Mouse (Mus musculus) limb, embryonic 14.5 days (tissue): Measurements from ENCODE around the gene Kcng1. TPM values are rescaled to one million over a fixed set of nuclear protein-coding genes. Genes with fewer than 3 reads are reported as not detected.
A peak's percentile ranks its signal among the peaks of the same experiment; 100 is the strongest.

Experiments used
- ATAC-seq: fragments of 200-750 bp; cut with Nextera tagmentation; 2 replicates; pipeline ENCODE4 v1.8.0; 2017; ENCODE audit warnings: low read depth, moderate number of reproducible peaks, moderate TSS enrichment; ENCODE audit not compliant: low FRiP score
- DNase-seq: peaks from one replicate; pipeline ENCODE4 v3.0.0-alpha.2; 2015; ENCODE audit warnings: low spot score
- H3K27ac ChIP-seq: fragments of 300-500 bp; sonication (generic); replicated peaks from 2 replicates; pipeline ENCODE4 v1.5.1; 2014; ENCODE audit warnings: low read depth, mild to moderate bottlenecking, low read length, moderate library complexity, mixed read lengths
- H3K27me3 ChIP-seq: fragments of 300-500 bp; sonication (generic); 2 replicates; pipeline ENCODE4 v1.6.1; 2014; ENCODE audit warnings: low read length, mixed read lengths; ENCODE audit not compliant: control insufficient read depth, insufficient read depth
- H3K36me3 ChIP-seq: fragments of 300-500 bp; sonication (generic); 2 replicates; pipeline ENCODE4 v1.6.1; 2014; ENCODE audit warnings: mild to moderate bottlenecking, low read length, moderate library complexity, mixed read lengths; ENCODE audit not compliant: control insufficient read depth, insufficient read depth
- H3K4me1 ChIP-seq: fragments of 300-500 bp; sonication (generic); 2 replicates; pipeline ENCODE4 v1.6.1; 2014; ENCODE audit warnings: antibody characterized with exemption, low read length, mixed read lengths; ENCODE audit not compliant: control insufficient read depth, insufficient read depth
- H3K4me2 ChIP-seq: fragments of 300-500 bp; sonication (generic); replicated peaks from 2 replicates; pipeline ENCODE4 v1.6.1; 2014; ENCODE audit warnings: low read depth, mild to moderate bottlenecking, low read length, moderate library complexity; ENCODE audit not compliant: severe bottlenecking
- H3K4me3 ChIP-seq: fragments of 300-500 bp; sonication (generic); replicated peaks from 2 replicates; pipeline ENCODE4 v1.5.1; 2014; ENCODE audit warnings: low read length
- H3K9ac ChIP-seq: fragments of 300-500 bp; sonication (generic); 2 replicates; pipeline ENCODE4 v1.6.1; 2014; ENCODE audit warnings: mild to moderate bottlenecking, low read depth, low read length, moderate library complexity; ENCODE audit not compliant: severe bottlenecking
- H3K9me3 ChIP-seq: fragments of 300-500 bp; sonication (generic); 2 replicates; pipeline ENCODE4 v1.6.1; 2016; ENCODE audit warnings: low read length; ENCODE audit not compliant: control insufficient read depth
- POLR2A ChIP-seq: fragments of 200-500 bp; IDR thresholded peaks from 2 replicates; pipeline ENCODE4 v1.8.0; 2012; ENCODE audit warnings: inconsistent platforms, mild to moderate bottlenecking, moderate library complexity, borderline replicate concordance; ENCODE audit not compliant: insufficient read depth, insufficient read length; ENCODE audit errors: extremely low read depth
- WGBS: fragments of 180-500 bp; shearing (Covaris S2); extraction: QIAGEN DNeasy Blood & Tissue Kit; methylation state at CpG from one replicate; pipeline ENCODE4 v1.1.7; 2014; 5-methylcytosine and 5-hydroxymethylcytosine counted together
- polyA plus RNA-seq, 2 experiments: library from polyadenylated mRNA; depleted of rRNA in 1 of 2; stranded (reverse) in 1 of 2; unstranded in 1 of 2; fragments of >200 nt; fragmentation: Nextera tagmentation in 1 of 2; extraction: Ambion mirVana in 1 of 2; gene quantifications; 2 replicates each; pipeline versions ENCODE4 v1.2.1 to v1.2.3; 2012 to 2014

The Kcng1 gene
- polyA plus RNA-seq, 2 experiments, result 0.59 to 0.78 TPM

DNA sequence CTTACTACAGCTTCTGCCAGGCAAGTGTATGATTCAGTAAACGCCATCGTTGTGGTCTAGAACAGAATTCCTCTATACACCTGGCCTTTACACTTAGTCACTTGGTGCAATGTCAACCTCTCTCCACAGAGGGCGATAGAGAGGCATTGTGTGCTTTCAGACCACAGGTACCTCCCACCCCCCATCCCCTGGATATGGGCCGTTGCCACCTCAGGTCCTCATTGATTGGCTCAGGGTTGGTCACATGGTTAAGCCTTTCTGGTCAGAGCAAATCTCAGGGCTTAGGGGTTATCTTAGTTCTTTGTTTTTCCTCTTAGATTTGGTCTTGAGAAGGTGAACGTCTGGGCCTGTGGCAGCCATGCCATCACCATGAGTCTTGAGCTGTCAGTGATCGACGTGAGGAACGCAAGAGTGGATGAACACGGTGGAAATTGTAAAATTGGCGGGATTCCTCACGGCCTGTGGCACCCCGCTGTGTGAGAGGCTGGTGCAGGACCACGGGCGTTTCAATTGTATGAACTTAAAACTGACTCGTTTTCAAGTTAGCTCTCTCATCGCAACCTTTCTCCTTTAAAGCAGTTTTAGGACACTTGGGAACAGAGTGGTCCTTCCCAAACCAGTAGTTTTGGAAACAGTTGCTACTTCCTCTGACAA lies 28.8 kb downstream of the Kcng1 start:
- Histone ChIP-seq H3K36me3 (no peaks in the 10 kb centered on the region), H3K4me3 (no peak overlapping the region), H3K27me3 (no peaks in the 10 kb centered on the region), H3K4me2 (peak overlapping the region; percentile 37), H3K4me1 (peaks cover 4% of the 10 kb centered on the region; the same call in 1 of the 2 replicates), H3K9me3 (no peaks in the 10 kb centered on the region), H3K9ac (no peak overlapping the region), H3K27ac (no peak overlapping the region)
- WGBS, result 9% methylated on average over 16 of the region's 16 CpGs
- TF ChIP-seq POLR2A, result no peak
- peak; percentile 63; the same call in 1 of the 2 replicates for ATAC-seq
- peak; percentile 53 for DNase-seq

DNA sequence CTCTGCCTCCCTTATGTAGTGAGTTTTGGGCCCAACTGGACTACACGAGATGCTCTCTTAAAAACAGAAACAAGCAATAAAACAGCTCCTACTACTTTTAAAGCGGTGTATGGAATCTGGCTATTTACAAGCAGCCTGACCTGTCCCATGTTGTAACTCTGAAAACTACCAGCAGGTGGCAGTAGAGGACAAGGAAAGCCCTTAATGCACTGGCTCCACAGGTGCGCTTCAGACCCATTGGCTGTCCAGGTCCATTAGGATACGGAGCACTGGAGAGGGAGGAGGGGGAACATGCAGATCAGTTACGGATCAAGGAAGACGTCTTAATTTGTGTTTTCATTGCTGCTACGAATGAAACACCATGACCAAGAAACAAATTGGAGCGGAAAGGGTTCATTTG lies 31.3 kb downstream of the Kcng1 start:
- Histone ChIP-seq H3K27ac (no peak overlapping the region), H3K4me2 (no peak overlapping the region), H3K27me3 (no peaks in the 10 kb centered on the region), H3K36me3 (no peaks in the 10 kb centered on the region), H3K9me3 (no peaks in the 10 kb centered on the region), H3K9ac (no peak overlapping the region), H3K4me3 (no peak overlapping the region), H3K4me1 (peaks cover 4% of the 10 kb centered on the region; the same call in 1 of the 2 replicates)
- WGBS, result 17% methylated on average over 8 of the region's 8 CpGs
- ATAC-seq, result peak; percentile 55; the same call in 1 of the 2 replicates
- no peak for TF ChIP-seq POLR2A
- DNase-seq, result peak; percentile 82

DNA sequence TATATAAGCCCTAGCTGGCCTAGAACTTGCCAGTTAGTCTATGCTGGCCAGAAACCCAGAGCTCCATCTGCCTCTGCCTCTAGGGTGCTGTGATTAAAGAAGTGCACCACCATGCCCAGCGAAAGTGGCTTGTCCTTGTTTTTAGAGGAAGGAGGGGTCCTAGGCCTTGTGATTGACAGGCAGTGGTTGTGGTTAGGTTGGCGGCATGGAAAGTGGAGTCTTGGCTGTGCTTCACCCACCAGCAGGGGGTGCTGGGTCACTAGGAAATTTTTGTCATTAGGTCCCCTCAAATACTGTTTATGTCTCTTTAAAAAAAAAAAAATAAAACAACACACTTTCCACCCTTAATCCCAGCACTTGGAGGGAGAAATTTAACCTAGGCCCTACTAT lies 32.7 kb downstream of the Kcng1 start:
- Histone ChIP-seq H3K27me3 (no peaks in the 10 kb centered on the region), H3K9me3 (no peaks in the 10 kb centered on the region), H3K4me2 (no peak overlapping the region), H3K36me3 (no peaks in the 10 kb centered on the region), H3K9ac (no peak overlapping the region), H3K4me1 (peaks cover 4% of the 10 kb centered on the region; the same call in 1 of the 2 replicates), H3K4me3 (no peak overlapping the region), H3K27ac (no peak overlapping the region)
- no peak for TF ChIP-seq POLR2A
- WGBS, result 16% methylated on average over 2 of the region's 2 CpGs
- ATAC-seq, result no peak
- DNase-seq, result no peak

DNA sequence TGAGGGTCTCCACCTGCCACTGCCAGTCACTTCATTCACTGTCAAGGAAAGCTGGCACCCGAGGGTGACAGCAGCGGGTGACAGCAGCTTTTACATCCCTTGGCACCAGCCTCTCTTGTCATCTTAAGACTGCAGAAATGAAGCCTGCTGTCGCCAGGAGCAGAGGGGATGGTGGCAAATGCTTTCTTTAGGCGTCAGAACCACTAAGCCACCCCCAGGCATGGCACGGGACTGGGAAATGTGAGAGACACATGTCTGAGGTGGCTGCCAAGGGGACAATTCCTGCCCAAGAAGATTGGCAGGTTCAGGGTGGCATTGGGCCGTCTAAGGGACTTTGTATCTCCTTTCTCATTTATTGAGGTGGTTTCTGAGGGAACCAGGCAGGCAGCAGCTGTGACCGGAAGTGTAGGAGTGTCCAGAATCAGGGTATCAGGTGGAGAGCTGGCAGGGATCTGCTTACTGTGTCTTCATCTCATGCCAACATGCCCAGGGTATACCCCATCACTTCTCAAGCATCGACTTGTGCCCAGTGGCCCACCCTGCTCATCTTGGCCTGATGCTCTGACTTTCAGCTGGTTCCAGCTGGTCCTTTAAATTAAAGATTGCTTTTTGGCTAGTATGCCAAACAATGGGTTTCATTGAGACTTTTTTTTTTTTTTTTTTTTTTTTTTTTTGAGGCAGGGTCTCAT lies 33.2 kb downstream of the Kcng1 start:
- H3K4me2 ChIP-seq, result no peak overlapping the region
- H3K27ac ChIP-seq, result no peak overlapping the region
- DNase-seq (no peak), ATAC-seq (no peak)
- H3K4me1 ChIP-seq, result peaks cover 4% of the 10 kb centered on the region; the same call in 1 of the 2 replicates
- H3K4me3 ChIP-seq, result no peak overlapping the region
- H3K9ac ChIP-seq, result no peak overlapping the region
- H3K27me3 ChIP-seq, result no peaks in the 10 kb centered on the region
- H3K36me3 ChIP-seq, result no peaks in the 10 kb centered on the region
- no peaks in the 10 kb centered on the region for H3K9me3 ChIP-seq
- WGBS, result 74% methylated on average over 8 of the region's 8 CpGs
- TF ChIP-seq POLR2A, result no peak

DNA sequence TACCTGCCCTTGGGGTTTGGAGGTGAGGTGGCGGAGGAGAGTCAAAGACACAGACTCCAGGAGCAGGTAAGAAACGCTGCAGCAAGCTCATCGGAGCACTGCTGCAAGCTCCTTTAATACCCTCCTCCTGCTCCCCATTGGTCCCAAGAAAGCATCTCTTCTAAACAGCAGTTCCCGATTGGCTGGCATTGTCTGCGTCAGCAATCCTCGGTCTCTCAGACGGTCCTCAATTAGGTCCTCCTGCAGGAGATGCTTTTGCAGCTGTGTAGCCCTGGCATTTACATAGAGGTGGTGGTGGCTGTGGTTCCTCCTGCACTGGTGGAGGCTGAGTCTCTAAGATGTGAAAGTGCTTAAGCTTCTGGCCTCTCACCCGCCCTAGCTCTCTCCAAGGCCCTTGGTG lies 36.0 kb downstream of the Kcng1 start:
- no peak for TF ChIP-seq POLR2A
- 31% methylated on average over 8 of the region's 8 CpGs for WGBS
- no peak overlapping the region for H3K9ac ChIP-seq

More for the DNA sequence above, 36.0 kb downstream of the Kcng1 start:
- no peak overlapping the region for H3K27ac ChIP-seq
- ATAC-seq, result no peak
- H3K4me2 ChIP-seq, result no peak overlapping the region
- no peaks in the 10 kb centered on the region for H3K36me3 ChIP-seq
- H3K27me3 ChIP-seq, result no peaks in the 10 kb centered on the region
- H3K9me3 ChIP-seq, result no peaks in the 10 kb centered on the region
- DNase-seq, result no peak
- no peaks in the 10 kb centered on the region for H3K4me1 ChIP-seq
- H3K4me3 ChIP-seq, result no peak overlapping the region
